9 mouse cellular contexts compared by ENCODE assay signal in genomic region chr9:103092248-103092647, GRCm38 (mm10). TPM values are rescaled to one million over a fixed set of nuclear protein-coding genes. Genes with fewer than 3 reads are reported as not detected.
DNase-seq lines count a peak whose midpoint lies in the region; ATAC-seq and TF ChIP-seq lines count a peak whose summit lies in the region.
"Had no signal": no experiment of that assay in that cellular context is flagged by ENCODE, and none has a peak within 500 bp of the region (broad histone marks: within the 10 kb centered on the region; RNA-seq: fewer than 3 reads in every experiment).

No protein-coding gene starts in this region.

- H3K4me2 ChIP-seq in forebrain, embryonic 16.5 days (ENCODE audit: low read length) = peak overlapping the region; percentile 74
- peak overlapping the region; percentile 68 for H3K4me2 ChIP-seq in lung, postnatal 0 days (replicated peaks; ENCODE audit: low read depth, low read length)

- no peak for TF ChIP-seq EP300 in lung, postnatal 0 days (IDR thresholded peaks at IDR 0.05)

- DNase-seq in Muller cell, postnatal 12 days (ENCODE audit: inconsistent ontology term) = peak; percentile 76
- peak; percentile 87 for DNase-seq in cerebellum, adult 8-10 months
- DNase-seq in heart, postnatal 4 days = peak; percentile 89
- peak; percentile 56 for DNase-seq in layer of hippocampus, adult 9-11 months
- DNase-seq in lung, postnatal 0 days (ENCODE audit: low spot score) = peak; percentile 89
- peak; percentile 64 for DNase-seq in ovary, postnatal 10 days (ENCODE audit: low spot score)
- peak; percentile 57 for DNase-seq in thymus, postnatal 25 days

- no peaks in the 10 kb centered on the region for H3K27me3 ChIP-seq in forebrain, embryonic 16.5 days (replicated peaks; ENCODE audit: control insufficient read depth, insufficient read depth, low read length)
- H3K27me3 ChIP-seq in lung, postnatal 0 days (replicated peaks; ENCODE audit: insufficient read depth, low read length) = no peaks in the 10 kb centered on the region

- ATAC-seq in forebrain, embryonic 16.5 days = peak; percentile 95
- peak; percentile 88 for ATAC-seq in lung, postnatal 0 days

- no peak overlapping the region for H3K27ac ChIP-seq in forebrain, embryonic 16.5 days (ENCODE audit: low read length)
- no peak overlapping the region for H3K27ac ChIP-seq in lung, postnatal 0 days (ENCODE audit: low read length)
- H3K27ac ChIP-seq: macrophage had no signal

- 0% methylated on average over 19 of the region's 19 CpGs for WGBS in forebrain, embryonic 16.5 days
- WGBS in lung, postnatal 0 days = under 1% methylated on average over 14 of the region's 19 CpGs

- H3K4me3 ChIP-seq in forebrain, embryonic 16.5 days (replicated peaks; ENCODE audit: low read length) = peak overlapping the region; percentile 47
- peak overlapping the region; percentile 26 for H3K4me3 ChIP-seq in lung, postnatal 0 days (ENCODE audit: low read depth, low read length)

- peak; percentile 99 for TF ChIP-seq CTCF in lung, postnatal 0 days (IDR thresholded peaks at IDR 0.05)

- peaks cover 4% of the 10 kb centered on the region; the same call in 1 of the 2 replicates for H3K4me1 ChIP-seq in forebrain, embryonic 16.5 days (replicated peaks; ENCODE audit: control insufficient read depth, insufficient read depth, low read length)
- peaks cover 10% of the 10 kb centered on the region; the same call in 1 of the 2 replicates for H3K4me1 ChIP-seq in lung, postnatal 0 days (ENCODE audit: insufficient read depth, low read depth, low read length)

- H3K9ac ChIP-seq in forebrain, embryonic 16.5 days (replicated peaks; ENCODE audit: low read depth, low read length) = peak overlapping the region; percentile 69
- no peak overlapping the region for H3K9ac ChIP-seq in lung, postnatal 0 days (replicated peaks; ENCODE audit: low read depth)

- H3K9me3 ChIP-seq in forebrain, embryonic 16.5 days (ENCODE audit: control insufficient read depth, low read length) = no peaks in the 10 kb centered on the region
- H3K9me3 ChIP-seq in lung, postnatal 0 days (ENCODE audit: low read length) = no peaks in the 10 kb centered on the region

- H3K36me3 ChIP-seq in forebrain, embryonic 16.5 days (ENCODE audit: control insufficient read depth, insufficient read depth) = no peaks in the 10 kb centered on the region
- H3K36me3 ChIP-seq in lung, postnatal 0 days (ENCODE audit: insufficient read depth, low read length) = no peaks in the 10 kb centered on the region

RNA-seq across cellular contexts. Expression of gene Rab6b, which starts 19.3 kb away (rescaled TPM):
- polyA plus RNA-seq in forebrain, embryonic 16.5 days (2015; fragmentation: Nextera tagmentation; extraction: Ambion mirVana) = 63.6 and 77.9 TPM in 2 replicates
- total RNA-seq in heart, postnatal 4 days (2021) = 1 to 10 TPM; 1.3 to 1.4 TPM
- 6.8 and 7.3 TPM in 2 replicates for polyA plus RNA-seq in lung, postnatal 0 days (2015; fragmentation: Nextera tagmentation; extraction: Ambion mirVana)
